Mouse (Mus musculus) midbrain, postnatal 0 days (tissue): ENCODE measurements around the gene Zdhhc8. TPM values are rescaled to one million over a fixed set of nuclear protein-coding genes. Genes with fewer than 3 reads are reported as not detected.
A peak's percentile ranks its signal among the peaks of the same experiment; 100 is the strongest.

Experiments
- ATAC-seq: fragments of 200-750 bp; cut with Nextera tagmentation; 2 replicates; pipeline ENCODE4 v1.8.0; 2017; ENCODE audit warnings: moderate number of reproducible peaks, mild to moderate bottlenecking, moderate TSS enrichment, moderate library complexity; ENCODE audit not compliant: low FRiP score
- DNase-seq: peaks from one replicate; pipeline ENCODE4 v3.0.0-alpha.2; 2015; ENCODE audit warnings: low spot score
- H3K27ac ChIP-seq: fragments of 300-500 bp; sonication (generic); 2 replicates; pipeline ENCODE4 v1.5.1; 2014; ENCODE audit warnings: low read depth, mild to moderate bottlenecking, low read length, mixed read lengths
- H3K27me3 ChIP-seq: fragments of 300-500 bp; sonication (generic); 2 replicates; pipeline ENCODE4 v1.6.1; 2014; ENCODE audit warnings: low read length, control low read depth, mixed read lengths; ENCODE audit not compliant: insufficient read depth
- H3K36me3 ChIP-seq: fragments of 300-500 bp; sonication (generic); 2 replicates; pipeline ENCODE4 v1.6.1; 2014; ENCODE audit warnings: low read length, control low read depth, mixed read lengths; ENCODE audit not compliant: insufficient read depth
- H3K4me1 ChIP-seq: fragments of 300-500 bp; sonication (generic); 2 replicates; pipeline ENCODE4 v1.6.1; 2014; ENCODE audit warnings: mild to moderate bottlenecking, control low read depth, antibody characterized with exemption, low read length, mixed read lengths; ENCODE audit not compliant: insufficient read depth
- H3K4me2 ChIP-seq: fragments of 300-500 bp; sonication (generic); 2 replicates; pipeline ENCODE4 v1.6.1; 2014; ENCODE audit warnings: low read depth, mild to moderate bottlenecking, low read length, mixed read lengths; ENCODE audit not compliant: poor library complexity, severe bottlenecking
- H3K4me3 ChIP-seq: fragments of 300-500 bp; sonication (generic); 2 replicates; pipeline ENCODE4 v1.5.1; 2014; ENCODE audit warnings: low read depth, mild to moderate bottlenecking, low read length, moderate library complexity
- H3K9ac ChIP-seq: fragments of 300-500 bp; sonication (generic); replicated peaks from 2 replicates; pipeline ENCODE4 v1.6.1; 2014; ENCODE audit warnings: mild to moderate bottlenecking, low read length, moderate library complexity, mixed read lengths; ENCODE audit not compliant: poor library complexity, severe bottlenecking
- H3K9me3 ChIP-seq: fragments of 300-500 bp; sonication (generic); 2 replicates; pipeline ENCODE4 v1.6.1; 2016; ENCODE audit warnings: low read length, control low read depth
- CTCF ChIP-seq: IDR thresholded peaks from 2 replicates; pipeline ENCODE4 v1.5.1; 2016; ENCODE audit warnings: antibody characterized with exemption, mild to moderate bottlenecking
- WGBS: fragments of 180-500 bp; shearing (Covaris S2); extraction: QIAGEN DNeasy Blood & Tissue Kit; methylation state at CpG from one replicate; pipeline ENCODE4 v1.1.7; 2014; 5-methylcytosine and 5-hydroxymethylcytosine counted together
- polyA plus RNA-seq: library from polyadenylated mRNA; unstranded; fragments of >200 nt; fragmentation: Nextera tagmentation; extraction: Ambion mirVana; gene quantifications from 2 replicates; pipeline ENCODE4 v1.2.1, GENCODE M21; 2015
- total RNA-seq: library from RNA; depleted of rRNA; stranded (reverse); fragments of >200 nt; gene quantifications from 2 replicates; pipeline ENCODE4 v1.2.3, GENCODE M21; 2014

Gene Zdhhc8
- total and polyA plus RNA-seq, 2 experiments from 2014 or later = 13.8 to 41.2 TPM

DNA sequence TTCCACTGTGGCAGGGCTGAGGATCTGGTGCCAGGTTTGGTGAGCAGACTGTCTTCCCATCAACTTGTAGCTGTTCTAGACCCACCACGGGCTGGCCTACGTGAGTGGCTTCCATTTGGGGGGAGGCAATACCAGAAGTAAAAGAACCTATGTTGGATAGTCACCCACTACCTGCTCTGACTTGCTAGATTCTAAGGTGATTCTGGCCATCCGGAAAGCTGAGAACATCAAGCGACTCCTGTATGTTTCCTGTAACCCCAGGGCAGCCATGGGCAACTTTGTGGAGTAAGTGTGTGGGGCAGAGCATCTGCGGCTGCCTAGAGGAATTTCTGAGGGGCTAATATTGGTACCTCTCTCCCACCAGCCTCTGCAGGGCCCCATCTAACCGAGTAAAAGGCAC is 17.8 kb upstream of the Zdhhc8 start:
- H3K4me3 ChIP-seq = no peak overlapping the region
- ATAC-seq = no peak
- H3K4me2 ChIP-seq = no peak overlapping the region
- peaks cover 10% of the 10 kb centered on the region for H3K4me1 ChIP-seq
- peaks cover 60% of the 10 kb centered on the region for H3K36me3 ChIP-seq
- TF ChIP-seq CTCF = no peak
- no peak for DNase-seq
- H3K27ac ChIP-seq = no peak overlapping the region
- no peaks in the 10 kb centered on the region for H3K27me3 ChIP-seq
- H3K9ac ChIP-seq = no peak overlapping the region
- H3K9me3 ChIP-seq = no peaks in the 10 kb centered on the region
- 86% methylated on average over 6 of the region's 6 CpGs for WGBS

DNA sequence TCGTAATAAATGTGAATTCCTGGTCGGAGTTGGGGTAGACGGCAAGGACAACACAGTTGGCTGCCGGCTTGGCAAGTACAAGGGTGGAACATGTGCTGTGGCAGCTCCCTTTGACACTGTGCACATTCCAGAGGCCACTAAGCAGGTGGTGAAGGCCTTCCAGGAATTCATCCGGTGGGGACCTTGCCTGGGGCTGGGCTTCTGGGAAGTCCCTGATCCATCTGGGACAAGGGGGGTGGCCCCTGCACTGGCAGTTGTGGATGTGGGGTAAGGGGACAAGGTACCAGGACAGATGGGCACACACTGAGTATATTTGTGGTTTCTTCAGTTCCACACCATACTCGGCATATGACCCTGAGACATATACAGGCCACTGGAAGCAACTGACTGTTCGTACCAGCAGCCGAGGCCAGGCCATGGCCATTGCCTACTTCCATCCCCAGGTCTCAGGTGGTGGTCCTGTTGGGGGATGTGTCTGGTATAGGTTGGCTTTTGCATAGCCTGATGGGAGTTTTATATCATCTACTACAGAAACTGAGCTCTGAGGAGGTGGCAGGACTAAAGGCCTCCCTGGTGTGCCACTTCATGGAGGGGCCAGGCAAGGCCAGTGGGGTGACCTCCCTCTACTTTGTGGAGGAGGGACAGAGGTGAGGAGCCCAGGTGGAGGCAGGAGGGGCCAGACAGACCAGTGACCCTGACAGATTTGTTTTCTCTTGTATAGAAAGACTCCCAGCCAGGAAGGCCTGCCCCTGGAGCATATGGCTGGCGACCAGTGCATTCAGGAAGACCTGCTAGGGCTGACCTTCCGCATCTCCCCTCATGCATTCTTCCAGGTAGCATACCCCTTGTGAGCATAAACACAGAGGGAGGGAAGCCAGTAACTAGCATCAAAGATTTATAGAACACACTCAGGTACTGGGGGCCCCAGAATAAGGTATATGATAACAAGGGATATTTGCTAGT is 16.2 kb upstream of the Zdhhc8 start:
- peaks cover 45% of the 10 kb centered on the region for H3K36me3 ChIP-seq
- no peaks in the 10 kb centered on the region for H3K27me3 ChIP-seq
- no peak overlapping the region for H3K4me3 ChIP-seq
- H3K9me3 ChIP-seq = no peaks in the 10 kb centered on the region
- peak overlapping the region; percentile 12; the same call in 1 of the 2 replicates for H3K4me2 ChIP-seq
- no peak overlapping the region for H3K27ac ChIP-seq
- 57% methylated on average over 10 of the region's 10 CpGs for WGBS
- H3K9ac ChIP-seq = no peak overlapping the region
- TF ChIP-seq CTCF = no peak
- H3K4me1 ChIP-seq = peaks cover 10% of the 10 kb centered on the region
- ATAC-seq (no peak), DNase-seq (no peak)

DNA sequence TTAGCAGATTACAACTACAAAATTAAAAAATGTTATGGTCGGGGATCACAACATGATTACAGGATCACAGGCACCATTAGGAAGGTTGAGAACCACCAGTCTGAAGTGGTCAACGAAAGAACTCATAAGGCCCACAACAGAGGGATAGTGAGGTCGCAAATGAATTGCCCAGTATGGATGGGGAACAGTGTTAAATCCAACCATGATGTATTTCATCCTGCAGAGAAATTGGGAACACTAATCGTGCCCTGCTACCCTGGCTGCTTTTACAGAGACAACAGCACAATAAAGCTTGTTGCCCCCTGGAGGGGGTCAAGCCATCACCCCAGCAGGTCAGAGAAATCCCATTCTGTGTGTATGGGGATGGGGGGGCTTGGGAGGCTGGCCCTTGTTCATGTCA is 15.3 kb upstream of the Zdhhc8 start:
- H3K4me3 ChIP-seq = peak overlapping the region; percentile 93; the same call in 1 of the 2 replicates
- no peak for DNase-seq
- WGBS = 48% methylated on average over 4 of the region's 4 CpGs
- TF ChIP-seq CTCF = no peak
- H3K27me3 ChIP-seq = no peaks in the 10 kb centered on the region
- peak overlapping the region; percentile 74 for H3K4me2 ChIP-seq
- peaks cover 10% of the 10 kb centered on the region for H3K4me1 ChIP-seq
- no peaks in the 10 kb centered on the region for H3K9me3 ChIP-seq
- H3K9ac ChIP-seq = no peak overlapping the region
- peaks cover 47% of the 10 kb centered on the region for H3K36me3 ChIP-seq
- no peak overlapping the region for H3K27ac ChIP-seq
- ATAC-seq = no peak

DNA sequence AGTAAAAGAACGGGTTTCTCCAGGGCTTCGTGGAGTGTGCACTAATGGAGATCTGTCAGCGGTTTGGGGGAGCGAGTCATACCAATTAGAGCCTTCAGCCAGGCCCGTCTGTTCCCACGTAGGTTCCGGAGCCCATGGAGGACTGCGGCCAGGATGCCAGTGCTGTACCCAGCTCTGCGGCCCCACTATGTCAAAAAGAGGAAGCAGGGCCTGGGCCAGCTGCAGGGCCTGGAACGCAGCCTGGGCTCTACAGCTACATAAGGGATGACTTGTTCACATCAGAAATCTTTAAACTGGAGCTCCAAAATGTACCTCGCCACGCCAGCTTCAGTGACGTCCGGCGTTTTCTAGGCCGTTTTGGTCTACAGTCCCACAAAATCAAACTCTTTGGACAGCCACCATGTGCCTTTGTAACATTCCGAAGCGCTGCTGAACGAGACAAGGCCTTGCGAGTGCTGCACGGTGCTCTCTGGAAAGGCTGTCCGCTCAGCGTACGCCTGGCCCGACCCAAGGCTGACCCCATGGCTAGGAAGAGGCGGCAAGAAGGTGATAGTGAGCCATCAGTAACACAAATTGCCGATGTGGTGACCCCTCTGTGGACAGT is 14.5 kb upstream of the Zdhhc8 start:
- ATAC-seq (peak; percentile 17; the same call in 1 of the 2 replicates), DNase-seq (peak; percentile 38)
- no peaks in the 10 kb centered on the region for H3K27me3 ChIP-seq
- H3K36me3 ChIP-seq = peaks cover 53% of the 10 kb centered on the region
- no peaks in the 10 kb centered on the region for H3K9me3 ChIP-seq
- 7% methylated on average over 27 of the region's 27 CpGs for WGBS
- peak overlapping the region; percentile 93 for H3K4me3 ChIP-seq
- H3K4me2 ChIP-seq = peak overlapping the region; percentile 74
- peaks cover 10% of the 10 kb centered on the region for H3K4me1 ChIP-seq
- H3K9ac ChIP-seq = peak overlapping the region; percentile 89
- H3K27ac ChIP-seq = peak overlapping the region; percentile 89
- no peak for TF ChIP-seq CTCF

DNA sequence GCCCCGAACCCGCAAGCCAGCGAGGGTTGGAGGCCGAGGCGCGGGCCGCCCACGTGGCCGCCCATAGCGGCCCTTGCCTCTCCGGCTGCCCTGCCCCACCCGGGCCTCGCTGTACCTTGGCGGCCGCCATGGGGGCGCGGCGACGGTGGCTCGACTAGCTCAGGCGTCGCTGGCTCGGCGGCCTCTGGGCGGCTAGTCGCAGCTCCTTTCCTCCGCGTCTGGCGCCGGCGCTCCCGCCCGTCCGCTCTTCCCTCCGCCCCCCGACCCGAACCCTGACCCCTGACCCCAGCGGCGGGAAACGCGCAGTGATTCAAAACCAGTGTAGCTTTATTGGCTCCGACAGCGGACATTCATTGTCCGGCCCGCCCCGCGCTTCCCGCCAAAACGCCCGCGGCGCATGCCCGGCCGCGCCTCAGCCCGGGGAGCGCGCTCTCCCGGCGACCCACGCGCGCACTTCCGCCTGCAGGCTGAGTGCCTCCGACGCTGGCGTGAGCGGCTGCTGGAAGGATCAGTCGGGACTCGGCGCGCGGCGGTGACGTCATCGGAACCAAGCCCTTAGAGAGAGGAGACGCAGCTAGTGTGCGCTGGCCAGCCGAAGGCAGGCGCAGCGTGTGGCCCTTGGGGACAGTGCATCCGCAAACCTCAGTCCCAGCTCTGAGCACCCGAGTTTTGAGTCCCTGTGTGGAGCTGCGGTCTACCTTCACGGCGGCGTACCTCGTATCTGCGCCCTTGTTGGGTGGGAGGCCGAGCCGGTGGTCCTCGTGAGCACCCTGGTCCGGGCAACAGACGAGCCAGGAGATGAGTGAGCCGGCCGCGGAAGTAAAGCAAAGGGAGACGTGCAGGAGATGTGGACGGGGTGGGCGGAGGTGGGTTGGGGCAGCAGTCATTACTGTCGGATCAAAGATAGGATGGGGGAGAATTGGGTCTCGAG is 13.8 kb upstream of the Zdhhc8 start, which contains the start of the genes Trmt2a and Ranbp1:
TSS of gene Trmt2a (plus strand) at position 247 of the 931 bp plus-strand sequence.
TSS of gene Ranbp1 (minus strand) at position 300 of the 931 bp plus-strand sequence.
- peak; percentile 95 for ATAC-seq
- peak; percentile 99 for DNase-seq
- H3K4me3 ChIP-seq = peak within 1 kb of the TSS; percentile 93
- H3K9ac ChIP-seq = peak within 1 kb of the TSS; percentile 89
- peak within 1 kb of the TSS; percentile 89 for H3K27ac ChIP-seq
- H3K4me1 ChIP-seq = peaks cover 10% of the 10 kb centered on the region
- H3K4me2 ChIP-seq = peak within 1 kb of the TSS; percentile 74
- H3K9me3 ChIP-seq = no peaks in the 10 kb centered on the region
- under 1% methylated on average over 99 of the region's 102 CpGs for WGBS
- H3K27me3 ChIP-seq = no peaks in the 10 kb centered on the region
- peaks cover 48% of the 10 kb centered on the region for H3K36me3 ChIP-seq
- TF ChIP-seq CTCF = no peak
